Mouse (Mus musculus) neural tube, embryonic 10.5 days (tissue): ENCODE measurements around the gene Nat10.

ENCODE experiments used
- DNase-seq: peaks from one replicate; pipeline ENCODE4 v3.0.0-alpha.2; 2017; ENCODE audit warnings: low spot score; ENCODE audit errors: extremely low spot score

Gene Nat10

DNA sequence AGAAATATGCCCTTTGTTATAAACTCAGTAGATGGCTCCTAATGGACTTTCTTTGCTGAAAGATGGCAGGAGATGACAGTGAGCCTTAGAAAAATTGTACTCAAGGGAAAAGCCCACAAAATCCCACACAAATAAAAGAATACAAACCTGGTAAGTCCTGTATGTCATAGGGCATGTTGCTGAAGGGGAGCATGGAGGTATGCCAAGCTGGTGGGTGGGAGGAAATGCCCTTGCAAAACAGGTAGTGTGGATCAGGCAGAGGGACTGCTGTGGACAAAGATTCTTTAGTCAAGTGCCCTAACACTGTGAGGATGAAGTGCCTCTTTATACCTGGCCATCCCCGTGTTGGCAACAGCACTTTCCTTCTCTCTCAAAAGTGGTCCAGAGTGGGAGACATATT, 68.3 kb downstream of the Nat10 start:
- DNase-seq = no peak

DNA sequence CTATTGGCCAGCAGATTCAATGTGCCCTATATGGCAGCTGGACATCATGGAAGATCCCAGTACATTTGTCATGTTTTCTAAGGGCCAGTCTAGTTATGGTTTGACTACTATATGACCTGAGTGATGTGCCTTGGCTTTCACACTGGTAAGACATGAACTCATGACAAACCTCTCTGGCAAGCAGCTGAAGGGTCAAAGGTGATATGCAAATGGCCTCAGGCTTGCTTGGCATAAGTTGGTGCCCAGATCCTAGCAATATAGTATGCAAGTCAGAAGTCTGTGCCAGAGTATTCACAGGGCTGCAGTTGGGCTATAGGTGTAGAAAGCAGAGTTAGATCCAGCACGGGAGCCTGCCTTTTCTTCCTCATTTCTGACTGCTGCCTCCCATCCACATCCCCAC, 69.8 kb downstream of the Nat10 start:
- no peak for DNase-seq

- no peak for DNase-seq
These were observed 70.2 kb downstream of the Nat10 start for GRCm38 (mm10) chr2:103690828-103691227.

- no peak for DNase-seq
These were observed 70.6 kb downstream of the Nat10 start for GRCm38 (mm10) chr2:103690425-103690824.

DNA sequence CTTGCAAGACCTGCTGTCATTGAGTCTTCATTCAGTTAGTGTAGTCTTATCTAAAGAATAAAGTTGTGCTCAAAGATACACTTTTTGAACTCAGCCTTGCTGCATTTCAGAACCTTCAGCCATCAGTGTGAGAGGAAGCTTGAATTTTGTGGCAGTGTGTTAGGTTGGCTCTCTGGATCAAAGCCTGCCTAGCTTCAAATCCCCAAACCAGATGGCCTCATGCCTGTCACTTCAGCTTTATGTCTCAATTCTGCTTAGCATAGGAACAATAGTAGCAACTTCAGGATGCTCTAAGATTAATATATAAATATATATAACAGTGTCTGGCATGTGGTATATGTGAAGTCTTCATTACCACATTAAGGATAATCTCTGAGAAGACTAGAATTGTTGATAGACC, 73.2 kb downstream of the Nat10 start:
- no peak for DNase-seq

DNA sequence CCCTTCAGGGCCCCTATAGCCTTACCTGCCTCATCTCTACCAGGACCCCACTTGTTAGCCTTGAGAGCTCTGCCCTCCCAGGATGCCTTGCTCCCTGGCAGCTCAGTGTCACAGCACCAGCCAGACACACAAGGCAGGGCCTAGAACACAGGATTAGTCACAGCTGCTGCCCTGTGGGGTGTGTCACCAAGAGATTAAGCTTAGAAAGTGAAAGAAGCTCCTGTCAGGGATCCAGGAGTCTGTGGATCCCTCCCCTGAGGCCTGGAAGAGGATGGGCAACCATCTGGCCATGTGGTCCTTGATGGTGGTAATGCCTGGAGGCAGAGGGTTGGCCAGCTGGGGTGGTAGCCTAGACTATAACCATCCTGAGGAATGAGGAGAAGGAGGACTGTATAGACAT, 73.9 kb downstream of the Nat10 start:
- no peak for DNase-seq

- no peak for DNase-seq
These were observed 75.5 kb downstream of the Nat10 start for GRCm38 (mm10) chr2:103685581-103685980.

- DNase-seq = no peak
These were observed 76.0 kb downstream of the Nat10 start for GRCm38 (mm10) chr2:103684926-103685577.

GRCm38 (mm10) chr2:103684431-103684830, 76.6 kb downstream of the Nat10 start:
- DNase-seq = no peak

DNA sequence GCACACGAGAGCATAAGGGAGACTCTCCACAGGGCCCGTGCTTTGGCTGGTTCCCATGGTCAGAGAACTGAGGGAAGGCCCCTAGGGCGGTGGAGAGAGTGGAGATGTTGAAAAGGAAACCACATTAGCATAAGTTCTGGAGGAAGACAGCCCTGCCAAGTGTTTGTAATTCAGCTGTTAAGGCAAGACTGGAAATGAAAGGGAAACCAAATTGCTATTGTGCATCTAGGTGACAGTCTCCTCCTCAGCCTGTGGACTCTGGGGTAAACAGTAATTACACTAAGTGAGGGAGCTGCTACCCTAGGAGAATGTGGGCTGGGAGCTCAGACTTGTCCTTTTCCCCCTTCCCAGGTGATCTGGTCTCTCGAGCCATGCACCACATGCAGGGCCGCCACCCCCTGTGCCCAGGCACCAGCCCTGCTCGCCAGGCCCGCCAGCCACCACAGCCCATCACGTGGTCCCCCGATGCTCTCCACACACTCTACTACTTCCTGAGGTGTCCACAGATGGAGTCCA, 78.1 kb downstream of the Nat10 start:
- no peak for DNase-seq

GRCm38 (mm10) chr2:103682261-103682722, 78.8 kb downstream of the Nat10 start:
- DNase-seq = no peak

GRCm38 (mm10) chr2:103681149-103681548, 79.9 kb downstream of the Nat10 start:
- no peak for DNase-seq

DNA sequence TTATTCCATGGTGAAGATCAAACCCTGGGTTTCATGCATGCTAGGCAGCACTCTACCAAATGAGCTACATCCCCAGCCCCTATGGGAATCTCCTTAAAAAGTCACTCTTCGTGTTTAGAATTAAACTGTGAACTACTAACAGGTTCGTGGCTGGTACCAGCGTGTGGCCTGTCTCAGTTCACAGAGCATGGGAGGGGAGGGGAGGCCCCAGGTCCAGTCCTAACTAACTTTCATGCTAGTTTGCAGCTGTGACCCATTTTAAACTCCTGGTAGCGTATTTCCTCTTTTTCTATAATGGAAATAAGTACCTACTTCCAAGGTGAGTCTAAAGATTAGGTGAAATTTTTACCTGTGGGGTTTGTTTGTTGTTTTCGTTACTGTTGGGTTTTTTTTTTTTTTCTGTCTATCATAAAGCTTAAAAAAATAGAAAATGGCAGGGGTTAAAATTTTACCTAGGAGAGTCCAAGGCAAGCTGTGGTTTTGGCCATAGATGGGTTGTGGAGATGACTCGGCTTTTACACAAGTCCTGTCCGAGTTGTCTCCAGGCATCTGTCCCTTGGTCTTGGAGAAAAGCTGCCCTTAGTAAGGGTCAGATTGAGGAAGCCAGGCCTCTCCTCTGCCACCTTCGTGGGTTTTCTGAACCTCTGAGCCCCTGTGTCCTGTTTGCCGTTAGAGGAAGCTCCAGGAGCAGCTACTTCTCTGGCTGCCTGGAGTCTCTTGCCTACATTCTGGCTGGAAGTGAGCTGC, 80.5 kb downstream of the Nat10 start:
- DNase-seq = no peak

GRCm38 (mm10) chr2:103678433-103678832, 82.6 kb downstream of the Nat10 start:
- DNase-seq = no peak

DNA sequence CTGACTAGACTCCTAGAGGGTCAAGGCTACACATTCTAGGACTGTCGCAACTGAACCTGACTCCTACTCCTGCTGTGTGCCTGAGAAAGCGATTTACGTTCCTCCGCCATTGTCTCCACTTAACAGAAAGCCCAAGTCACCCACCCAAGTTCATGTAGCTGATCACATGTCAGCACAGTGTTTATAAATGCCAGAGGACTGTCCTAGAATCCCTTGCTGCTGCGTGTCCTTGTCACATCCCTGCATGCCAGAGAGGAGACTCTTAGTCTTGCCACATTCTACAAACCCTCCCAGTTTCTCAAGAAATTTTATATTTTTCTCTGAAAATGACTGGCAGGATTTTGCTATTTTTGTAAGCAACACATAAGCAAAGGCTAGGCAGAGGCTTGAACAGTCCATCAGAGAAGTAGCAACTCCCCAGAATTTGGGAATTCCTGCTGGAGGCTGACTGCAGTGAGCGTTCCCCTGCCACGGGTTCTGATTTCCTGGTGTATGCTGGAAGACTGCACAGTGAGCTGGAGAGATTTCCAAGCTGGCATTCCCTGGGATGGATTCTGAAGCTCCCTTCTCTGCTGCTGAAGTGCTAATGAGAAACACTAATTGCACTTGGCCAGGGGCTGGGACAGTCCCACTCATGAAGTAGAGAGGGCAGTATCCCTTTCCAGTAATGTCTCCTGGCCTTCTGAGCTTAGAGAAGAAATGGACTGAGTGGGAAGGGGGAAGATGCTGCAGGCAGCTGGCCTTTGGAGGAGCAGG, 83.3 kb downstream of the Nat10 start:
- no peak for DNase-seq

DNA sequence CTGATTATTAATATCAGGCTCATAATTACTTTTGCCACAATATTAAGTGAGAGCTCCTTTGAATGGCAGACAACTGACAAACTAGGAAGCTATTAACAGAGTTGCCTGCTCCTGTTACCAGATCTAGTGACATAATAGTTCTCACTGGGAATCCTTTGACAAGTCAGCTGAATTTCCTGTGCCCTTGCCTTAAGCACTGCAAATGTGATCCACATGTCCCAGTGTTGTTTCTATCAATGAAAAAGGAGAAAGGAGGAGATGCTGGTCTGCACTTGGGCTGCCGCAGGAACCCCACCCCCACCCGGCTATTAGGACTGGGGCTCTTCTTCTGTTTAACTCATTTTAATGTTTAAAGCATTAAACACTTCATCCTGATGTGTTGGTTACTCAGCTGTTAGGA, 84.3 kb downstream of the Nat10 start:
- no peak for DNase-seq

- DNase-seq = no peak
These were observed 85.7 kb downstream of the Nat10 start for GRCm38 (mm10) chr2:103675391-103675790.

DNA sequence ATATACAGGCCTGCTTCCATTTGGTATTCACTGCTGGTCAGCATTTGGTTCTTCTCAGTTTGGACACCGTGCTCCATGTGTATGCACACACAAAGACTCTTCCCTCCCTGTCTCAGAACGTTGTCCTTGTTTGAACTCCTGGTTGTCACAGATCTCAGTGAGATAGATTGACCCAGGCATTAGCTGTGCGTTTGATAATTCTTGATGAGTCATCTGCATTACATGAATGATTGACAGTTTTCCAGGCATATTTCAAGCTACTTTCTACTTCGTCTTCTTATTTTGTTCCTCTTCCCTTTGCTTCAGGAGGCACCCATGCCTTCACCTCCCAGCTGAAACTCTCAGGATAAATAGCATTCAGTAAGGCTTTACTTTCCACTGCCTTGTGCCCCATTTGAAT, 87.5 kb downstream of the Nat10 start:
- DNase-seq = no peak

DNA sequence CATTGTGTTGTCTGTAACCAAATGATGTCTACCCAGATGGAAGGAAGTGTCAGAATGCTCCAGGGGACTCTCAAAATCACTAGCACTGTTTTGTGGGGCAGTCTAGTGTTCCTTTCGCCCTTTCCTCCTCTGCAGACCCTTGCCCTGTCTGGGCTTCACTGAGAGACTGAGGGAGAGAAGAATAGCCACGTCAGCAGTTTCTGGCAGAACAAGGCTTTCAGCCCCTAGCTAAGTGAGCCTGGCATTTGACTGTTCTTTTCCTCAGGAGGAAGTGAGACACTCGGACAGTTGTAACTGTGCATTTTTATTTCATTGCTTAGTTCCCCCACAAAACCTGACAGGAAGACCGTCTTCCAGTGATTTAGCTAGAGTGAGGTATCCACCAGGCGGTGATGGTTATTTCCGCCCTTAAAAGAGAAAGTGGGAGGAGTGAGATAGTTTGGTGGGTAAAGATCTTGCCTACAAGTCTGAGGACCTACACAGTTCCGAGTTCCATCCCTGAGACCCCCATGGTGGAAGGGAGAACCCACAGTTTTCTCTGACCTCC, 88.4 kb downstream of the Nat10 start:
- no peak for DNase-seq
